Mouse (Mus musculus) urinary bladder, postnatal 14 days (tissue): ENCODE results near the gene Gm17651.

Experiments
- DNase-seq: peaks from one replicate; pipeline ENCODE4 v3.0.0; 2021; ENCODE audit warnings: low spot score

Gm17651 gene

GRCm38 (mm10) chr3:97680631-97681320 lies 6.3 kb upstream of the Gm17651 start:
- DNase-seq: peak; percentile 80

GRCm38 (mm10) chr3:97678416-97678815 lies 3.9 kb upstream of the Gm17651 start:
- DNase-seq: no peak

GRCm38 (mm10) chr3:97676126-97676525 lies 1.6 kb upstream of the Gm17651 start:
- DNase-seq: no peak

GRCm38 (mm10) chr3:97667093-97667675 lies 7.3 kb downstream of the Gm17651 start:
- DNase-seq: no peak

- DNase-seq: no peak
Measured at GRCm38 (mm10) chr3:97666154-97666553, 8.3 kb downstream of the Gm17651 start.

GRCm38 (mm10) chr3:97665525-97665924 lies 9.0 kb downstream of the Gm17651 start:
- no peak for DNase-seq

- DNase-seq: no peak
Measured at GRCm38 (mm10) chr3:97661206-97661605, 13.3 kb downstream of the Gm17651 start.

- peak; percentile 24 for DNase-seq
Measured at GRCm38 (mm10) chr3:97659746-97660145, 14.7 kb downstream of the Gm17651 start.

- no peak for DNase-seq
Measured at GRCm38 (mm10) chr3:97658426-97659193, 15.9 kb downstream of the Gm17651 start.

GRCm38 (mm10) chr3:97657655-97658411 lies 16.7 kb downstream of the Gm17651 start, which contains the start of gene Prkab2:
Gene Prkab2 (plus strand): TSS chr3:97658193.
- DNase-seq: peak; percentile 99

- peak; percentile 58 for DNase-seq
Measured at GRCm38 (mm10) chr3:97654901-97655300, 19.6 kb downstream of the Gm17651 start.

- no peak for DNase-seq
Measured at GRCm38 (mm10) chr3:97653781-97654180, 20.7 kb downstream of the Gm17651 start.

- no peak for DNase-seq
Measured at GRCm38 (mm10) chr3:97651604-97652003, 22.9 kb downstream of the Gm17651 start.

- DNase-seq: no peak
Measured at GRCm38 (mm10) chr3:97649469-97649868, 25.0 kb downstream of the Gm17651 start.

GRCm38 (mm10) chr3:97649022-97649421 lies 25.5 kb downstream of the Gm17651 start:
- DNase-seq: no peak

GRCm38 (mm10) chr3:97648518-97648917 lies 26.0 kb downstream of the Gm17651 start:
- DNase-seq: no peak

GRCm38 (mm10) chr3:97642001-97642400 lies 32.5 kb downstream of the Gm17651 start:
- no peak for DNase-seq

GRCm38 (mm10) chr3:97641396-97641795 lies 33.1 kb downstream of the Gm17651 start:
- DNase-seq: no peak

GRCm38 (mm10) chr3:97634288-97634761 lies 40.2 kb downstream of the Gm17651 start:
- DNase-seq: peak; percentile 87

- DNase-seq: no peak
Measured at GRCm38 (mm10) chr3:97633456-97633855, 41.0 kb downstream of the Gm17651 start.

- no peak for DNase-seq
Measured at GRCm38 (mm10) chr3:97631258-97631860, 43.1 kb downstream of the Gm17651 start.

- DNase-seq: no peak
Measured at GRCm38 (mm10) chr3:97630746-97631145, 43.7 kb downstream of the Gm17651 start.
